Mouse (Mus musculus): ENCODE data around the gene Mtmr4.

Gene Mtmr4

DNA sequence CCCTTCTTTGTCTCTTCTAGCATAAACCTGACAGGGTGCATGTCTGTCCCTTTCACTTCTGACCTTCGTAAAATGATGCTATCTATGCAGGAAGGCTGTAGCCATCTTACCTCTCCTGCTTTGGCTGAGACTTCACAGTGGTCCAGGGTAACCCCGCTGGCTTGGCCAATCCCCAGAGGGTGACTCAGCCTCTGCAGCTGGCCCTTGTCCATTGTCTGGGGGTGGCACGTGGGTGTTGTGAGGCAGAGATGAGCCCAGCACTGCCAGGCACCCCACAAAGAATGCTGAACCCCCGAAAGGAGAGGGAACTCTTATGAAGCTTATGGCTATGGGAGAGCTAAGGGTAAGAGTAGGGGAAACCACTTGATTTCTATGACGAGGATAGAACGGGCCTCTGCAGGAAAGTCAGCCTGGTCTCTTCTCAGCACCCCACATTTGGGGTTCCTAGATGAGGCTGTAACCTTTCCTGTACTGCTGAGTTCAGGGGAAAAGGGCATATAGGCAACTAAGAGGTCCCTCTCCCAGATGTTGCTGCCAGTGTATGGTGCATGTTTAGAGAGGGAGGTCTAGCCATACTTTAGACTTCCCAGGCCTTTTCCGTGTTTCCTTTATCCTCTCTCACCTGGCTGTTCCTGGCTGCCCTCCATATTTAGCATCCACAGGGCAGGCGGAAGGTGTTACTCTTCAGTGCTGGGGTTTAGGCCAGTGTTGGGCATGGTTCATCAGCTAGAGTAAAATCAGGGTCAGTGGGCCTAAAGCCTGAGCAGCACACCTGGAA is 9.8 kb upstream of the Mtmr4 start:
- no peak for DNase-seq (ENCODE audit: low spot score)

DNA sequence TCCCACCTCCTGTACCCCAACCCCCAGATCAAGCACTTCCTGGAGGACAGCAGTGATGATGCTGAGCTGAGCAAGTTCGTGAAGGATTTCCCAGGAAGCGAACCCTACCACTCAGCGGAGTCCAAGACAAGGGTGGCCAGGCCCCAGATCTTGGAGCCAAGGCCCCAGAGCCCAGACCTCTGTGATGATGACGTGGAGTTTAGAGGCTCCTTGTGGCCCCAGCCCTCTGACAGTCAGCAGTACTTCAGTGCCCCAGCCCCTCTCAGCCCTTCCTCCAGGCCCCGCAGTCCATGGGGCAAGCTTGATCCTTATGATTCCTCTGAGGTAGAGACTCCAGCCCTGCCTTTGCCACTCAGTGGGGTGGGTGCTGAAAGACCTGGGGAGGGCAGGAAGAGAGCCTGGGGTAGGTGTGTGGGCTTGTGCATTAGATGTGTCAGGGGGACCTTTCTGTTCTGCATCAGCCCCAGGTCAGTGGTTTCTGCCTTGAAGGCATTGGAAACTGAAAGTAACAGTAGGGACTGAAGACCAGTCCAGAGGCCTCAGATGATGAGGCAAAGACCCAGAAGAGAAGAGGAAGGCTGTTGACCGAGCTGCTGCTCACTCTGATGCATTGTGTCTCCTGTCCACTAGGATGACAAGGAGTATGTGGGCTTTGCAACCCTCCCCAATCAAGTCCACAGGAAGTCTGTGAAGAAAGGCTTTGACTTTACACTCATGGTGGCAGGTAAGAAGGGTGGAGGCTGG is 8.5 kb upstream of the Mtmr4 start:
- no peak for DNase-seq (ENCODE audit: low spot score)

- peak; percentile 60 for DNase-seq (ENCODE audit: low spot score)
Measured at GRCm38 (mm10) chr11:87584711-87585505, 7.1 kb upstream of the Mtmr4 start.

GRCm38 (mm10) chr11:87587211-87587874 is 4.6 kb upstream of the Mtmr4 start:
- DNase-seq (ENCODE audit: low spot score): no peak

DNA sequence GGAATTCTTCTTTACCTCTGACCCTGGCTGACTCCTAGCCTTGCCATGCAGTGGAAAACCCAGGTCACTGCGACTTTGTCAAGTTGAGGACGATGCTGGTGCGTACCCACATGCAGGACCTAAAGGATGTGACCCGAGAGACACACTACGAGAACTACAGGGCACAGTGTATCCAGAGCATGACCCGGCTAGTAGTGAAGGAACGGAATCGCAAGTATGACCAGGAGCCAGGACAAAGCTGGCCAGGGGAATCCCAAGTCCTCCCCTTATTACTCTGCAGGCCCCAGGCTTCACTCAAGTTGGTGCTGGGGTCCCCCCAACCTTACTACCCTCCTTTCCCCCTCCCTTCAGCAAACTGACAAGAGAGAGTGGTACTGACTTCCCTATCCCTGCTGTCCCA is 2.4 kb upstream of the Mtmr4 start:
- DNase-seq (ENCODE audit: low spot score): no peak

DNA sequence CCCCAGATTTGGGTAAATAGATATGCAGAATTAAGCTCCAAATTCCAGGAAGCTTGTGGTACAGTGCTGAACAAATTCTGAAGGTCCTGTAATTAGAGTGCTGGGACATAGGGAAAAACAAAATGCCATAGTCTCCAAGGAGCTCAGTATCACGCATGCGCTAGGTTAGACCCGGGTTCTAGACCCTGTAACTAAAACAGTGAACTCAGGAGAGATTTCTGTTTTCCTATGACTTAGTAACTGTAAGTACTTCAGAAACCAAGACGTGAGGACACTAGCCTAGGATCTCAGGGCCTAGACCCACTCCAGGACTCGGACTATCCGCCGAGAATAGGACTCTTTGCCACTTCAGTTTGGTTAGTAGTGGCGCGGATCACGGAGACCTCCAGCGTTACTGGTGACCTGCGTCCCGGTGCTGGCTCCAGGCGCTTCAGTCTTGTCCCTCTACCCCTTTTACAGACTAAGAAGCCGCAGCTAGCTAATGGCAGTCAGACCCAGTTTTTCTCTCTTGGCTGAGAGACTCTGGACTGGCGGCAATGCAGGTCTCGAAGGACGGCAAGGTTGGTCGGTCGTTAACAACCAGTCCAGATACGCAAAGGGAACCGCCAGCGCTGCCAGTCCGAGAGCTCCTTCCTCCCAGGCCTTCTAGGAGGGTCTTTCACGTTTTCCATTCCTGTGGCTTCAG is 979 bp upstream of the Mtmr4 start:
- no peak for DNase-seq (ENCODE audit: low spot score)

- no peak for DNase-seq (ENCODE audit: low spot score)
Measured at GRCm38 (mm10) chr11:87592354-87592695, 363 bp downstream of the Mtmr4 start.

- DNase-seq (ENCODE audit: low spot score): no peak
Measured at GRCm38 (mm10) chr11:87592713-87593598, 994 bp downstream of the Mtmr4 start.

- peak; percentile 91 for DNase-seq (ENCODE audit: low spot score)
Measured at GRCm38 (mm10) chr11:87595327-87595841, 3.4 kb downstream of the Mtmr4 start.

GRCm38 (mm10) chr11:87595976-87596375 is 4.0 kb downstream of the Mtmr4 start:
- DNase-seq (ENCODE audit: low spot score): no peak

DNA sequence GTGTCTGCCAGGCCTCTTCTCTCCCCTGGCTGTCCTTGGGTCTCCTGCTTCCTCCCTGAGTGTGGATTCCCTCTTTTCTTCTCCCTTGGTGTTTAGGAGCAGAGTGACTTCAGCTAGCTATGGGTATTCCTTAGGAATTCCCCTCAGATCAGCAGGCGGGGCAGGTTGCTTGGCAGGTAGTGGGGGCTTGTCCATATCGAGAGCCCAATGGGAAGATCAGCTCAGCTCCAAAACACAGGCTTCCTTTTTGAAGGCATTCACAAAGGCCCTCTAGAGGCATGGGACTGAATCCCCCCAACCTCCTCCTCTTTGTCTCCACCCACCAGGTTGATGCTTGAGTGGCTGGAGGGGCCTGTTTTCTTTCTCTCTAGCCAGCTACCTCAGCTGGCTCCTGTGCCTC is 4.5 kb downstream of the Mtmr4 start:
- no peak for DNase-seq (ENCODE audit: low spot score)

DNA sequence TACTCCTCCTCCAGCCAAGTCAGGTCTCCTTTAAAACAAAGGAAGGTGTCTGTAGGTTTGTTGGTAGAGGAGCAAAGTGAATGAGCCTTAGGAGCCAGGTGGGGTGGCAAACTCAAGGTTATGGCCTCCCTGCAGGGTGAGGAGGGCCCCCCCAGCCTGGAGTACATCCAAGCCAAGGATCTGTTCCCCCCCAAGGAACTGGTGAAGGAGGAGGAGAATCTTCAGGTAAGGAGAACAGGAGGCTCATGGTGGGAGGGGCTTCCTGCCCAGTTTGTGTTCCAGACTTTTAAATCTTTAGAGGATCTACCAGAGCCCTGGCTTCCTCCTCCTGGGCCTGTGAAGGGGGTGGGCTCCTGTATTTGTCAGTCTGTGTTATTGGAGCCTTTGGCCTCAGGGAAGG is 5.1 kb downstream of the Mtmr4 start:
- DNase-seq (ENCODE audit: low spot score): no peak

GRCm38 (mm10) chr11:87599395-87600089 is 7.6 kb downstream of the Mtmr4 start:
- DNase-seq (ENCODE audit: low spot score): no peak

- DNase-seq (ENCODE audit: low spot score): no peak
Measured at GRCm38 (mm10) chr11:87600322-87600853, 8.4 kb downstream of the Mtmr4 start.

- no peak for DNase-seq (ENCODE audit: low spot score)
Measured at GRCm38 (mm10) chr11:87602234-87602633, 10.3 kb downstream of the Mtmr4 start.

- no peak for DNase-seq (ENCODE audit: low spot score)
Measured at GRCm38 (mm10) chr11:87603571-87603970, 11.6 kb downstream of the Mtmr4 start.

- peak; percentile 31 for DNase-seq (ENCODE audit: low spot score)
Measured at GRCm38 (mm10) chr11:87609264-87609663, 17.3 kb downstream of the Mtmr4 start.

GRCm38 (mm10) chr11:87611547-87611946 is 19.6 kb downstream of the Mtmr4 start:
- no peak for DNase-seq (ENCODE audit: low spot score)

GRCm38 (mm10) chr11:87613972-87614371 is 22.0 kb downstream of the Mtmr4 start:
- no peak for DNase-seq (ENCODE audit: low spot score)

Measured in lung, postnatal 25 days (tissue).